Mouse (Mus musculus): ENCODE results near the gene B3galt4.
"Not testable (repeated sequence)": the region's sequence is repeated elsewhere in the genome, so short reads cannot be mapped to it uniquely, and the experiment has no call there.

B3galt4 gene

GRCm38 (mm10) chr17:33904835-33905234 is 46.5 kb downstream of the B3galt4 start, which contains the start of gene Platr17:
Platr17 (plus strand) TSS chr17:33905135.
- DNase-seq (ENCODE audit: low spot score in 2 of 2): not testable (repeated sequence)

GRCm38 (mm10) chr17:33903911-33904651 is 47.2 kb downstream of the B3galt4 start:
- DNase-seq (ENCODE audit: low spot score in 2 of 2): not testable (repeated sequence)

GRCm38 (mm10) chr17:33902491-33902890 is 48.8 kb downstream of the B3galt4 start:
- no peak for DNase-seq (ENCODE audit: low spot score in 2 of 2)

GRCm38 (mm10) chr17:33902079-33902478 is 49.2 kb downstream of the B3galt4 start:
- no peak for DNase-seq (ENCODE audit: low spot score in 2 of 2)

DNA sequence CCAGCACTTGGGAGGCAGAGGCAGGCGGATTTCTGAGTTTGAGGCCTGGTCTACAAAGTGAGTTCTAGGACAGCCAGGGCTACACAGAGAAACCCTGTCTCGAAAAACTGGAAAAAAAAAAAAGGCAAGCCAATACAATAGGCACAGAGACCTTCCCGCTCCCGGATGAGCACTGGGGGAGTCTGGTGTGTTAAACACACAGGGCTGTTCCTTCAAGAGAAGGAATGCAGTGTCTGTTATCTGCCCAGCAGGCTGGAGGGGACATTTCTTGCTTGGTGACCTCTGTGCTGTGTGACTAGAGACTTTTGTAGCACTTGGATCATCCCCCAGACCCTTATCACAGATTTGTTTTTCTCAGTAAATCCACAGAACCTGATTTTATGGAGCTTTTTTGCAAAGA is 49.6 kb downstream of the B3galt4 start:
- no peak for DNase-seq (ENCODE audit: low spot score in 2 of 2)

DNA sequence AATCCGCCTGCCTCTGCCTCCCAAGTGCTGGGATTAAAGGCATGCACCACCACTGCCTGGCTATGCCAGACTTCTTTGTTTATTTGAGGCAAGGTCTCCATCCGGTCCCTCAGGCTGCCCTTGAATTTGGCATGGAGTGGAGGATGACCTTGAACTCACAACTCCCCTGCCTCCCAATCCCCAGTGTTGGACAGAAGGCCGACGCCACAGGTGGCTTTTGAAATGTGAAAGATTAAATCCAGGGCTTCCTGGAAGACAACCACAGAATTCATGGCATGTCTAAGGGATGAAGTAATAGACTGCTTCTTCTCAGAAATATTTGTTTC is 50.3 kb downstream of the B3galt4 start:
- DNase-seq (ENCODE audit: low spot score in 2 of 2): no peak

- DNase-seq (ENCODE audit: low spot score in 2 of 2): no peak
Observed at GRCm38 (mm10) chr17:33900281-33900988, 50.9 kb downstream of the B3galt4 start.
